Mouse (Mus musculus): ENCODE data around the gene Rrp9. TPM values are rescaled to one million over a fixed set of nuclear protein-coding genes. Genes with fewer than 3 reads are reported as not detected.

Rrp9 gene
- total and polyA plus RNA-seq, 2 experiments from 2014 or later: 21.0 to 54.6 TPM

DNA sequence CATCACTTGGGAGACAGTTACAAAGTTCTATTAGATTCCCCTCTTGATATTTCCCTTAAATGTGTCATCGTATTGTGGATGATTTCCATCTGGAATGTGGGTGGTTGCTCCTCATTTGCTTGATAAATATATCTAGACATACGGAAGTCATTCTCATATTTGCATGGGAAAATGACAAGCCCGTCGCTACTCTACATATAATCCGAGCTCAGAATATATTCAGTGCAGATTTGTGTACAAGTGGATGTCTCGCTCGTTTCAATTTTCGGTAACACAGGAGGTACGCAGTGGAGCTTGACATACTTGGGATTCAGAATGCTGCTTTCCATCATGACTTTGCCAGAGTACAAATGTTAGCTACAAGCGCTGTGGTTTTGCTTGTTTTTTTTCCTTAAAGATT lies 33.6 kb downstream of the Rrp9 start:
- H3K9me3 ChIP-seq (replicated peaks; ENCODE audit: control insufficient read depth, low read length): no peaks in the 10 kb centered on the region
- no peak overlapping the region for H3K4me2 ChIP-seq (ENCODE audit: low read depth, low read length)
- TF ChIP-seq CTCF (IDR thresholded peaks at IDR 0.05; ENCODE audit: low read depth) (no peak), EP300 (IDR thresholded peaks at IDR 0.05; ENCODE audit: low read depth) (no peak)
- peaks cover 4% of the 10 kb centered on the region; the same call in 1 of the 2 replicates for H3K4me1 ChIP-seq (ENCODE audit: control insufficient read depth, insufficient read depth)
- H3K4me3 ChIP-seq (ENCODE audit: low read depth, low read length): no peak overlapping the region
- DNase-seq (ENCODE audit: low spot score): no peak
- H3K9ac ChIP-seq (replicated peaks; ENCODE audit: low read depth, low read length): no peak overlapping the region
- H3K27me3 ChIP-seq (ENCODE audit: control insufficient read depth, insufficient read depth, low read length): no peaks in the 10 kb centered on the region
- no peak overlapping the region for H3K27ac ChIP-seq (ENCODE audit: low read depth)
- no peaks in the 10 kb centered on the region for H3K36me3 ChIP-seq (replicated peaks; ENCODE audit: control insufficient read depth, insufficient read depth, low read length)
- WGBS: 82% methylated on average over 10 of the region's 10 CpGs
- ATAC-seq (ENCODE audit: insufficient read depth, low read depth): no peak

GRCm38 (mm10) chr9:106512729-106513450 lies 37.1 kb downstream of the Rrp9 start:
- 28% methylated on average over 13 of the region's 13 CpGs for WGBS
- ATAC-seq (ENCODE audit: insufficient read depth, low read depth): no peak
- H3K4me2 ChIP-seq (ENCODE audit: low read depth, low read length): no peak overlapping the region

GRCm38 (mm10) chr9:106513566-106513965 lies 37.8 kb downstream of the Rrp9 start:
- DNase-seq (ENCODE audit: low spot score): no peak
- WGBS: 73% methylated on average over 6 of the region's 6 CpGs
- no peak for ATAC-seq (ENCODE audit: insufficient read depth, low read depth)

More at GRCm38 (mm10) chr9:106512729-106513450, 37.1 kb downstream of the Rrp9 start:
- Histone ChIP-seq H3K4me3 (ENCODE audit: low read depth, low read length) (no peak overlapping the region), H3K36me3 (replicated peaks; ENCODE audit: control insufficient read depth, insufficient read depth, low read length) (no peaks in the 10 kb centered on the region), H3K9ac (replicated peaks; ENCODE audit: low read depth, low read length) (no peak overlapping the region), H3K9me3 (replicated peaks; ENCODE audit: control insufficient read depth, low read length) (no peaks in the 10 kb centered on the region), H3K27me3 (ENCODE audit: control insufficient read depth, insufficient read depth, low read length) (no peaks in the 10 kb centered on the region), H3K27ac (ENCODE audit: low read depth) (no peak overlapping the region), H3K4me1 (ENCODE audit: control insufficient read depth, insufficient read depth) (peaks cover 4% of the 10 kb centered on the region; the same call in 1 of the 2 replicates)
- TF ChIP-seq EP300 (IDR thresholded peaks at IDR 0.05; ENCODE audit: low read depth): no peak
- no peak for DNase-seq (ENCODE audit: low spot score)

DNA sequence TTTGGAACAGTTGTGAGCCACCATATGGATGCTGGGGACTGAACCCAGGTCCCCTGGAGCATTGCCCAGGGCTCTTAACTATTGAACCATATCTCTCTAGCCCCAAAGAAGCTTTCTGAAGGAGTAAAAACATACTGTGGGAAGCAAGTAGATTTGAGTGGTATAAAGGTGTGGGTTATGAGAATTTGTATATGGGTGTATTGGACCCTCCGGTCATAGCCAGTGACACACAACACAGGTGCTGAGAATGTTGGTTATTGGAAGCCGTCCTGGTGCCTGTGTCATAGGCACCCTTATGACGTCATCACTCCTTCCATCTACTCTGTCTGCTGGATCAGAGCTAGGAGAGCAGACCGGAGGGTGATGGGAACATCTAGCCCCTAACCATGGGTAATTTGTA lies 38.5 kb downstream of the Rrp9 start, which contains the start of gene Iqcf5:
TSS of gene Iqcf5 (plus strand) at position 301 of the 400 bp plus-strand sequence.
- Histone ChIP-seq H3K27ac (ENCODE audit: low read depth) (no peak within 1 kb of the TSS), H3K9ac (replicated peaks; ENCODE audit: low read depth, low read length) (no peak within 1 kb of the TSS), H3K4me1 (ENCODE audit: control insufficient read depth, insufficient read depth) (peaks cover 4% of the 10 kb centered on the region; the same call in 1 of the 2 replicates), H3K4me2 (ENCODE audit: low read depth, low read length) (no peak within 1 kb of the TSS), H3K36me3 (replicated peaks; ENCODE audit: control insufficient read depth, insufficient read depth, low read length) (no peaks in the 10 kb centered on the region), H3K4me3 (ENCODE audit: low read depth, low read length) (no peak within 1 kb of the TSS), H3K27me3 (ENCODE audit: control insufficient read depth, insufficient read depth, low read length) (no peaks in the 10 kb centered on the region), H3K9me3 (replicated peaks; ENCODE audit: control insufficient read depth, low read length) (no peaks in the 10 kb centered on the region)
- ATAC-seq (ENCODE audit: insufficient read depth, low read depth) (no peak), DNase-seq (ENCODE audit: low spot score) (no peak)
- 90% methylated on average over 4 of the region's 4 CpGs for WGBS
- TF ChIP-seq CTCF (IDR thresholded peaks at IDR 0.05; ENCODE audit: low read depth): no peak
- TF ChIP-seq EP300 (IDR thresholded peaks at IDR 0.05; ENCODE audit: low read depth): no peak

More at GRCm38 (mm10) chr9:106513566-106513965, 37.8 kb downstream of the Rrp9 start:
- Histone ChIP-seq H3K4me3 (ENCODE audit: low read depth, low read length) (no peak overlapping the region), H3K36me3 (replicated peaks; ENCODE audit: control insufficient read depth, insufficient read depth, low read length) (no peaks in the 10 kb centered on the region), H3K27ac (ENCODE audit: low read depth) (no peak overlapping the region), H3K9me3 (replicated peaks; ENCODE audit: control insufficient read depth, low read length) (no peaks in the 10 kb centered on the region), H3K27me3 (ENCODE audit: control insufficient read depth, insufficient read depth, low read length) (no peaks in the 10 kb centered on the region), H3K4me2 (ENCODE audit: low read depth, low read length) (no peak overlapping the region), H3K9ac (replicated peaks; ENCODE audit: low read depth, low read length) (no peak overlapping the region), H3K4me1 (ENCODE audit: control insufficient read depth, insufficient read depth) (peaks cover 4% of the 10 kb centered on the region; the same call in 1 of the 2 replicates)
- no peak for TF ChIP-seq EP300 (IDR thresholded peaks at IDR 0.05; ENCODE audit: low read depth)
- TF ChIP-seq CTCF (IDR thresholded peaks at IDR 0.05; ENCODE audit: low read depth): no peak

- TF ChIP-seq CTCF (IDR thresholded peaks at IDR 0.05; ENCODE audit: low read depth) (no peak), EP300 (IDR thresholded peaks at IDR 0.05; ENCODE audit: low read depth) (no peak)
- Histone ChIP-seq H3K27ac (ENCODE audit: low read depth) (no peak overlapping the region), H3K4me2 (ENCODE audit: low read depth, low read length) (no peak overlapping the region), H3K36me3 (replicated peaks; ENCODE audit: control insufficient read depth, insufficient read depth, low read length) (no peaks in the 10 kb centered on the region), H3K27me3 (ENCODE audit: control insufficient read depth, insufficient read depth, low read length) (no peaks in the 10 kb centered on the region), H3K4me3 (ENCODE audit: low read depth, low read length) (no peak overlapping the region), H3K9ac (replicated peaks; ENCODE audit: low read depth, low read length) (no peak overlapping the region), H3K4me1 (ENCODE audit: control insufficient read depth, insufficient read depth) (no peaks in the 10 kb centered on the region), H3K9me3 (replicated peaks; ENCODE audit: control insufficient read depth, low read length) (no peaks in the 10 kb centered on the region)
- 63% methylated on average over 2 of the region's 2 CpGs for WGBS
- no peak for DNase-seq (ENCODE audit: low spot score)
- ATAC-seq (ENCODE audit: insufficient read depth, low read depth): no peak
Measured at GRCm38 (mm10) chr9:106519433-106519832, 43.7 kb downstream of the Rrp9 start.

Measured in heart, postnatal 0 days (tissue).